Mouse (Mus musculus): ENCODE results near the gene Hmces.

DNA sequence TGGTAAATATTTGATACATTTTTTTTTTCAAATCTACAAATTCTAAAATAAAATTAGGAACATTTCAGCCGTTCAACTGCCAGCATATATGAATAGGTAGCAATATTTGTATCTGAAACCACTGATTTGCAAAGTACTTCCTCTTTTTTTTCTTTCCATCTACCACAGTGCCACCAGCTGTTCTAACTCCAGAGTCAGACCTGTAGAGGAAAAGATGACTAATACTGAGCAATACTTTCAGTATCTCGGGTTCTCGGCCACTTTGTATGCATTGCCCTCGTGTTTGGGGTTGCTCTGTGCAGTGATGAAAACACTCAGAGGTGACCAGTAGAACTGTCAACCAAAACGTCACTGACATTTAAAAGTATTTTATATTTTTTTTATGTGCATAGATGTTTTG lies 2.2 kb downstream of the Hmces start:
- TF ChIP-seq POLR2A (IDR thresholded peaks at IDR 0.05; ENCODE audit: insufficient read length, low read depth): no peak
- no peak for TF ChIP-seq USF1 (IDR thresholded peaks at IDR 0.05; ENCODE audit: low read depth)
- TF ChIP-seq TCF12 (IDR thresholded peaks at IDR 0.05; ENCODE audit: insufficient read depth, poor library complexity, severe bottlenecking): no peak
- TF ChIP-seq MYOG (IDR thresholded peaks at IDR 0.05; ENCODE audit: control insufficient read depth in 1 of 3, insufficient read depth in 1 of 3, insufficient read length in 2 of 3, low read depth in 2 of 3): no peak
- TF ChIP-seq MYOD1 (IDR thresholded peaks at IDR 0.05; ENCODE audit: control insufficient read depth in 1 of 3, insufficient read length in 2 of 3, low read depth in 2 of 3): no peak
- TF ChIP-seq POLR2AphosphoS2 (IDR thresholded peaks at IDR 0.05; ENCODE audit: insufficient read length, low read depth): no peak
